Mouse (Mus musculus): ENCODE data around the gene Tet1.

The Tet1 gene

GRCm38 (mm10) chr10:62886799-62887591, 21.8 kb downstream of the Tet1 start:
- DNase-seq = peak; percentile 74 to 76

GRCm38 (mm10) chr10:62885969-62886798, 22.6 kb downstream of the Tet1 start:
- DNase-seq = peak in 1 of 2 experiments; percentile 16

GRCm38 (mm10) chr10:62885460-62885859, 23.3 kb downstream of the Tet1 start:
- no peak for DNase-seq

- DNase-seq = no peak
Measured at GRCm38 (mm10) chr10:62884517-62884916, 24.3 kb downstream of the Tet1 start.

GRCm38 (mm10) chr10:62883933-62884372, 24.8 kb downstream of the Tet1 start:
- DNase-seq = peak in 1 of 2 experiments; percentile 17

GRCm38 (mm10) chr10:62881211-62881610, 27.6 kb downstream of the Tet1 start:
- DNase-seq = peak in 1 of 2 experiments; percentile 25

- DNase-seq = no peak
Measured at GRCm38 (mm10) chr10:62878056-62878455, 30.7 kb downstream of the Tet1 start.

- no peak for DNase-seq
Measured at GRCm38 (mm10) chr10:62875565-62875964, 33.2 kb downstream of the Tet1 start.

- no peak for DNase-seq
Measured at GRCm38 (mm10) chr10:62874828-62875227, 34.0 kb downstream of the Tet1 start.

GRCm38 (mm10) chr10:62866035-62866791, 42.6 kb downstream of the Tet1 start:
- peak; percentile 17 to 58 for DNase-seq

GRCm38 (mm10) chr10:62865167-62866034, 43.4 kb downstream of the Tet1 start:
- DNase-seq = peak; percentile 77 to 84

GRCm38 (mm10) chr10:62863563-62863962, 45.2 kb downstream of the Tet1 start:
- no peak for DNase-seq

- DNase-seq = no peak
Measured at GRCm38 (mm10) chr10:62862435-62862834, 46.4 kb downstream of the Tet1 start.

- DNase-seq = no peak
Measured at GRCm38 (mm10) chr10:62858967-62859366, 49.8 kb downstream of the Tet1 start.

GRCm38 (mm10) chr10:62856690-62857290, 52.0 kb downstream of the Tet1 start:
- DNase-seq = no peak

GRCm38 (mm10) chr10:62854992-62855391, 53.8 kb downstream of the Tet1 start:
- no peak for DNase-seq

- no peak for DNase-seq
Measured at GRCm38 (mm10) chr10:62854581-62854980, 54.2 kb downstream of the Tet1 start.

GRCm38 (mm10) chr10:62851578-62851977, 57.2 kb downstream of the Tet1 start:
- DNase-seq = no peak

- no peak for DNase-seq
Measured at GRCm38 (mm10) chr10:62851025-62851424, 57.8 kb downstream of the Tet1 start.

- DNase-seq = no peak
Measured at GRCm38 (mm10) chr10:62848783-62849182, 60.0 kb downstream of the Tet1 start.

GRCm38 (mm10) chr10:62847069-62847626, 61.6 kb downstream of the Tet1 start:
- peak; percentile 12 to 29 for DNase-seq
